Mouse (Mus musculus) lung, postnatal 0 days (tissue): ENCODE results near the gene Dlgap1.

Experiments used
- CTCF ChIP-seq: IDR thresholded peaks from 2 replicates; pipeline ENCODE4 v1.5.1; 2016; ENCODE audit warnings: antibody characterized with exemption, mild to moderate bottlenecking
- EP300 ChIP-seq: IDR thresholded peaks from 2 replicates; pipeline ENCODE4 v1.6.1; 2016; ENCODE audit warnings: antibody characterized with exemption, mild to moderate bottlenecking, control low read depth

DNA sequence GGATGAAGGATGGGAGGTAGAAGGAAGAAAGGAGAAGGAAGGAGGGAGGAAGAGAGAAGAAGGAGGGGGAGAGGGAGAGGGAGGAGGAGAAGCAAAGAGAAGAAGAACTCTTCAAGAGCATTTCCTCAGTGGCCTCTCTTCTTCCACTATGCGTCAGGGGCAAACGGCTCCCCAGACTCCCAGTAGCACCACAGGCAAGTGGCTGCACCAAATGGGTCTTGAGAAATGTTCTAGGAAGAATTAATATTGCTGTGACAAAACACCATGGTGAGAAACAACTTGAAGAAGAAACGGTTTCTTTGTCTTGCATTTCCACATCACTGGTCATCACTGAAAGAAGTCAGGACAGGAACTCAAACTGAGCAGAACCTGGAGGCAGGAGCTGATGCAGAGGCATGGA is 766.5 kb downstream of the Dlgap1 start:
- no peak for TF ChIP-seq CTCF
- no peak for TF ChIP-seq EP300
